Mouse (Mus musculus) kidney, embryonic 14.5 days (tissue): Measurements from ENCODE around the gene Bcl6. TPM values are rescaled to one million over a fixed set of nuclear protein-coding genes. Genes with fewer than 3 reads are reported as not detected.

Experiments used
- ATAC-seq: fragments of 200-750 bp; cut with Nextera tagmentation; 2 replicates; pipeline ENCODE4 v1.8.0; 2017; ENCODE audit warnings: moderate number of reproducible peaks, mild to moderate bottlenecking, moderate TSS enrichment, moderate library complexity; ENCODE audit not compliant: low FRiP score, low TSS enrichment
- H3K27ac ChIP-seq: fragments of 300-500 bp; sonication (generic); 2 replicates; pipeline ENCODE4 v1.5.1; 2014; ENCODE audit warnings: low read depth, mild to moderate bottlenecking, low read length, moderate library complexity, mixed read lengths
- H3K27me3 ChIP-seq: fragments of 300-500 bp; sonication (generic); 2 replicates; pipeline ENCODE4 v1.6.1; 2014; ENCODE audit warnings: mild to moderate bottlenecking, low read length; ENCODE audit not compliant: control insufficient read depth, insufficient read depth
- H3K36me3 ChIP-seq: fragments of 300-500 bp; sonication (generic); 2 replicates; pipeline ENCODE4 v1.6.1; 2014; ENCODE audit warnings: low read length, mixed read lengths; ENCODE audit not compliant: control insufficient read depth, insufficient read depth
- H3K4me1 ChIP-seq: fragments of 300-500 bp; sonication (generic); 2 replicates; pipeline ENCODE4 v1.6.1; 2014; ENCODE audit warnings: low read length, mixed read lengths; ENCODE audit not compliant: control insufficient read depth, insufficient read depth
- H3K4me2 ChIP-seq: fragments of 300-500 bp; sonication (generic); replicated peaks from 2 replicates; pipeline ENCODE4 v1.6.1; 2014; ENCODE audit warnings: low read depth, mild to moderate bottlenecking, low read length
- H3K4me3 ChIP-seq: fragments of 300-500 bp; sonication (generic); 2 replicates; pipeline ENCODE4 v1.5.1; 2014; ENCODE audit warnings: mild to moderate bottlenecking, low read length
- H3K9ac ChIP-seq: fragments of 300-500 bp; sonication (generic); 2 replicates; pipeline ENCODE4 v1.6.1; 2014; ENCODE audit warnings: low read depth, mild to moderate bottlenecking, low read length, moderate library complexity
- H3K9me3 ChIP-seq: fragments of 300-500 bp; sonication (generic); 2 replicates; pipeline ENCODE4 v1.6.1; 2016; ENCODE audit warnings: low read length; ENCODE audit not compliant: control insufficient read depth
- WGBS: fragments of 180-500 bp; shearing (Covaris S2); extraction: QIAGEN DNeasy Blood & Tissue Kit; methylation state at CpG from one replicate; pipeline ENCODE4 v1.1.7; 2014; 5-methylcytosine and 5-hydroxymethylcytosine counted together
- polyA plus RNA-seq: library from polyadenylated mRNA; unstranded; fragments of >200 nt; fragmentation: Nextera tagmentation; extraction: Ambion mirVana; gene quantifications from 2 replicates; pipeline ENCODE4 v1.2.1, GENCODE M21; 2014

Gene Bcl6
- polyA plus RNA-seq, 1 experiment from 2014 or later = 0.73 TPM

GRCm38 (mm10) chr16:23987341-23988156, 1.1 kb downstream of the Bcl6 start:
- H3K9me3 ChIP-seq = no peaks in the 10 kb centered on the region
- WGBS = under 1% methylated on average over 64 of the region's 64 CpGs
- ATAC-seq = 0 out of 2 replicates have a peak, but pooled peaks have one; percentile 14
- no peaks in the 10 kb centered on the region for H3K36me3 ChIP-seq
- peak overlapping the region; percentile 94 for H3K4me2 ChIP-seq
- H3K27me3 ChIP-seq = no peaks in the 10 kb centered on the region
- H3K27ac ChIP-seq = peak overlapping the region; percentile 99
- peaks cover 20% of the 10 kb centered on the region; the same call in 1 of the 2 replicates for H3K4me1 ChIP-seq
- H3K4me3 ChIP-seq = peak overlapping the region; percentile 84
- peak overlapping the region; percentile 84 for H3K9ac ChIP-seq

- no peaks in the 10 kb centered on the region for H3K36me3 ChIP-seq
- 1% methylated on average over 17 of the region's 17 CpGs for WGBS
- no peak overlapping the region for H3K27ac ChIP-seq
- no peaks in the 10 kb centered on the region for H3K27me3 ChIP-seq
- peak overlapping the region; percentile 84 for H3K4me3 ChIP-seq
- no peaks in the 10 kb centered on the region for H3K9me3 ChIP-seq
- peak overlapping the region; percentile 94 for H3K4me2 ChIP-seq
- peak overlapping the region; percentile 84 for H3K9ac ChIP-seq
- no peak for ATAC-seq
- H3K4me1 ChIP-seq = peaks cover 20% of the 10 kb centered on the region; the same call in 1 of the 2 replicates
These were observed 1.8 kb downstream of the Bcl6 start for GRCm38 (mm10) chr16:23986871-23987270.

- no peak for ATAC-seq
- Histone ChIP-seq H3K27me3 (no peaks in the 10 kb centered on the region), H3K36me3 (no peaks in the 10 kb centered on the region), H3K9me3 (no peaks in the 10 kb centered on the region), H3K27ac (no peak overlapping the region), H3K4me2 (peak overlapping the region; percentile 94), H3K4me1 (peaks cover 18% of the 10 kb centered on the region; the same call in 1 of the 2 replicates), H3K4me3 (peak overlapping the region; percentile 84; the same call in 1 of the 2 replicates), H3K9ac (no peak overlapping the region)
- 10% methylated on average over 3 of the region's 3 CpGs for WGBS
These were observed 2.5 kb downstream of the Bcl6 start for GRCm38 (mm10) chr16:23986176-23986575.

- no peak overlapping the region for H3K9ac ChIP-seq
- no peak overlapping the region for H3K4me3 ChIP-seq
- WGBS = 2% methylated on average over 6 of the region's 6 CpGs
- ATAC-seq = no peak
- H3K9me3 ChIP-seq = no peaks in the 10 kb centered on the region
- no peaks in the 10 kb centered on the region for H3K36me3 ChIP-seq
- H3K4me1 ChIP-seq = peaks cover 23% of the 10 kb centered on the region
- peak overlapping the region; percentile 93; the same call in 1 of the 2 replicates for H3K4me2 ChIP-seq
- H3K27me3 ChIP-seq = peaks cover 6% of the 10 kb centered on the region
- no peak overlapping the region for H3K27ac ChIP-seq
These were observed 3.2 kb downstream of the Bcl6 start for GRCm38 (mm10) chr16:23985467-23985861.

GRCm38 (mm10) chr16:23984760-23985466, 3.7 kb downstream of the Bcl6 start:
- H3K4me2 ChIP-seq = peak overlapping the region; percentile 93
- no peak overlapping the region for H3K27ac ChIP-seq
- ATAC-seq = no peak
- H3K9me3 ChIP-seq = no peaks in the 10 kb centered on the region
- WGBS = under 1% methylated on average over 22 of the region's 22 CpGs
- peaks cover 11% of the 10 kb centered on the region for H3K27me3 ChIP-seq
- peak overlapping the region; percentile 42 for H3K4me3 ChIP-seq
- peak overlapping the region; percentile 47 for H3K9ac ChIP-seq
- H3K36me3 ChIP-seq = no peaks in the 10 kb centered on the region
- peaks cover 26% of the 10 kb centered on the region for H3K4me1 ChIP-seq

- no peak overlapping the region for H3K27ac ChIP-seq
- no peaks in the 10 kb centered on the region for H3K36me3 ChIP-seq
- H3K9ac ChIP-seq = peak overlapping the region; percentile 47; the same call in 1 of the 2 replicates
- H3K4me1 ChIP-seq = peaks cover 26% of the 10 kb centered on the region
- H3K4me2 ChIP-seq = peak overlapping the region; percentile 93
- peak; percentile 46 for ATAC-seq
- peak overlapping the region; percentile 42 for H3K4me3 ChIP-seq
- peaks cover 19% of the 10 kb centered on the region for H3K27me3 ChIP-seq
- H3K9me3 ChIP-seq = no peaks in the 10 kb centered on the region
- under 1% methylated on average over 22 of the region's 22 CpGs for WGBS
These were observed 4.5 kb downstream of the Bcl6 start for GRCm38 (mm10) chr16:23984183-23984582.

GRCm38 (mm10) chr16:23982891-23983588, 5.6 kb downstream of the Bcl6 start:
- peaks cover 26% of the 10 kb centered on the region for H3K4me1 ChIP-seq
- H3K36me3 ChIP-seq = no peaks in the 10 kb centered on the region
- H3K9ac ChIP-seq = no peak overlapping the region; the same call in 1 of the 2 replicates
- ATAC-seq = no peak
- no peak overlapping the region for H3K27ac ChIP-seq
- H3K4me2 ChIP-seq = peak overlapping the region; percentile 85
- WGBS = 1% methylated on average over 33 of the region's 33 CpGs
- H3K9me3 ChIP-seq = no peaks in the 10 kb centered on the region
- peak overlapping the region; percentile 43 for H3K4me3 ChIP-seq
- peaks cover 19% of the 10 kb centered on the region for H3K27me3 ChIP-seq

GRCm38 (mm10) chr16:23981925-23982851, 6.5 kb downstream of the Bcl6 start:
- Histone ChIP-seq H3K4me3 (peak overlapping the region; percentile 43), H3K36me3 (no peaks in the 10 kb centered on the region), H3K4me1 (peaks cover 26% of the 10 kb centered on the region), H3K27ac (no peak overlapping the region), H3K9me3 (no peaks in the 10 kb centered on the region), H3K4me2 (peak overlapping the region; percentile 85), H3K9ac (no peak overlapping the region; the same call in 1 of the 2 replicates), H3K27me3 (peaks cover 19% of the 10 kb centered on the region)
- 1% methylated on average over 28 of the region's 28 CpGs for WGBS
- peak; percentile 73 for ATAC-seq
